In genomic region chr10:119034396-119034795, GRCm38 (mm10) we compare ENCODE assay signal across 23 mouse cellular contexts.
A peak's percentile ranks its signal among the peaks of the same experiment; 100 is the strongest.
DNase-seq lines count a peak whose midpoint lies in the region; ATAC-seq lines count a peak whose summit lies in the region.
"Had no signal": no experiment of that assay in that cellular context is flagged by ENCODE, and none has a peak within 500 bp of the region (broad histone marks: within the 10 kb centered on the region; RNA-seq: fewer than 3 reads in every experiment).

No protein-coding gene starts in this region.

- peak; percentile 55 for ATAC-seq in common myeloid progenitor, adult 5-6 weeks (replicated peaks; ENCODE audit: low read depth, poor library complexity, severe bottlenecking)
- peak; percentile 52 to 58 for ATAC-seq in hematopoietic stem cell, adult 5-6 weeks (replicated peaks in 1 of 2; ENCODE audit: insufficient read depth in 1 of 2, low FRiP score in 2 of 2, low TSS enrichment in 1 of 2, low read depth in 1 of 2, poor library complexity in 2 of 2, severe bottlenecking in 2 of 2)
- peak; percentile 49 for ATAC-seq in megakaryocyte progenitor cell, adult 5-6 weeks (replicated peaks; ENCODE audit: poor library complexity)
- ATAC-seq in liver, embryonic 11.5 days (replicated peaks; ENCODE audit: low FRiP score): no peak
- ATAC-seq in forebrain, embryonic 15.5 days (replicated peaks): no peak
- ATAC-seq: activated CD4-positive, CD25-positive, alpha-beta regulatory T cell, adult 4 months; CD4-positive, CD25-positive, alpha-beta regulatory T cell, adult 4 months; Patski had no signal

- H3K9ac ChIP-seq in liver, embryonic 11.5 days (ENCODE audit: low read depth, low read length): no peak overlapping the region
- no peak overlapping the region for H3K9ac ChIP-seq in forebrain, embryonic 15.5 days (replicated peaks)

- no peak overlapping the region for H3K27ac ChIP-seq in liver, embryonic 11.5 days (ENCODE audit: low read depth, low read length)
- no peak overlapping the region for H3K27ac ChIP-seq in forebrain, embryonic 15.5 days (replicated peaks)
- no peak overlapping the region for H3K27ac ChIP-seq in hindbrain, embryonic 10.5 days

- H3K36me3 ChIP-seq in liver, embryonic 11.5 days (ENCODE audit: control insufficient read depth, insufficient read depth, low read length): no peaks in the 10 kb centered on the region
- H3K36me3 ChIP-seq in forebrain, embryonic 15.5 days: no peaks in the 10 kb centered on the region
- H3K36me3 ChIP-seq in hindbrain, embryonic 10.5 days: no peaks in the 10 kb centered on the region
- H3K36me3 ChIP-seq: G1E had no signal

- WGBS in liver, embryonic 11.5 days: 70% methylated on average over 4 of the region's 4 CpGs
- 89% methylated on average over 4 of the region's 4 CpGs for WGBS in forebrain, embryonic 15.5 days
- WGBS in hindbrain, embryonic 10.5 days: 82% methylated on average over 4 of the region's 4 CpGs

- H3K4me3 ChIP-seq in liver, embryonic 11.5 days (ENCODE audit: low read depth, low read length): no peak overlapping the region
- H3K4me3 ChIP-seq in forebrain, embryonic 15.5 days: no peak overlapping the region
- no peak overlapping the region for H3K4me3 ChIP-seq in hindbrain, embryonic 10.5 days

- peak; percentile 22 for DNase-seq in 416B (ENCODE audit: low read depth)
- DNase-seq in liver, embryonic 11.5 days (ENCODE audit: low spot score): no peak
- no peak for DNase-seq in thymus, postnatal 0 days (ENCODE audit: low spot score)
- DNase-seq in hindbrain, embryonic 10.5 days (ENCODE audit: low spot score): no peak
- DNase-seq: adrenal gland, adult 2 months; adrenal gland, adult 8-10 months; adrenal gland, postnatal 10 days; adrenal gland, postnatal 14 days; adrenal gland, postnatal 25 days; adrenal gland, postnatal 36 days; B cell, adult 2 months; cerebellum, adult 11 months; cerebellum, adult 11-12 months; cerebellum, adult 18-20 months had no signal

- H3K4me1 ChIP-seq in liver, embryonic 11.5 days (replicated peaks; ENCODE audit: control insufficient read depth, insufficient read depth, low read length): no peaks in the 10 kb centered on the region
- H3K4me1 ChIP-seq in forebrain, embryonic 15.5 days: no peaks in the 10 kb centered on the region
- 0 out of 2 replicates have a peak, but pooled peaks cover under 1% of the 10 kb centered on the region for H3K4me1 ChIP-seq in hindbrain, embryonic 10.5 days (replicated peaks)

- no peaks in the 10 kb centered on the region for H3K27me3 ChIP-seq in liver, embryonic 11.5 days (replicated peaks; ENCODE audit: control insufficient read depth, insufficient read depth, low read length)
- no peaks in the 10 kb centered on the region for H3K27me3 ChIP-seq in forebrain, embryonic 15.5 days
- no peaks in the 10 kb centered on the region for H3K27me3 ChIP-seq in hindbrain, embryonic 10.5 days (ENCODE audit: insufficient read depth, poor library complexity, severe bottlenecking)
- H3K27me3 ChIP-seq: CH12.LX, Patski had no signal

- H3K4me2 ChIP-seq in liver, embryonic 11.5 days: no peak overlapping the region
- H3K4me2 ChIP-seq in forebrain, embryonic 15.5 days (replicated peaks): no peak overlapping the region

- no peaks in the 10 kb centered on the region for H3K9me3 ChIP-seq in liver, embryonic 11.5 days (ENCODE audit: control insufficient read depth, low read length)
- no peaks in the 10 kb centered on the region for H3K9me3 ChIP-seq in forebrain, embryonic 15.5 days
- no peaks in the 10 kb centered on the region for H3K9me3 ChIP-seq in hindbrain, embryonic 10.5 days
- H3K9me3 ChIP-seq: G1E had no signal

Comparison
In these comparisons a context has a peak if more than half of its experiments do, and no peak if none do; other contexts are left out.
1. ATAC-seq: peak in common myeloid progenitor, adult 5-6 weeks (single experiment), hematopoietic stem cell, adult 5-6 weeks (2 of 2) and megakaryocyte progenitor cell, adult 5-6 weeks (single experiment); none in liver, embryonic 11.5 days (single experiment) and forebrain, embryonic 15.5 days (single experiment).